Mouse (Mus musculus): ENCODE data around the gene Atoh8. TPM values are rescaled to one million over a fixed set of nuclear protein-coding genes. Genes with fewer than 3 reads are reported as not detected.

The Atoh8 gene
- polyA plus RNA-seq, 1 experiment from 2014 or later, result 0.88 TPM

GRCm38 (mm10) chr6:72272161-72272696, 36.9 kb upstream of the Atoh8 start:
- 64% methylated on average over 10 of the region's 10 CpGs for WGBS (ENCODE audit: insufficient replicate concordance)
- 0 out of 2 replicates have a peak, but pooled peaks cover 3% of the 10 kb centered on the region for H3K9me3 ChIP-seq (replicated peaks)
- H3K4me1 ChIP-seq (replicated peaks), result peaks cover 55% of the 10 kb centered on the region
- peak overlapping the region; percentile 68 for H3K4me2 ChIP-seq
- no peak overlapping the region for H3K4me3 ChIP-seq (replicated peaks)
- peak overlapping the region; percentile 89 for H3K27ac ChIP-seq (replicated peaks)
- peak overlapping the region; percentile 54; the same call in 1 of the 2 replicates for H3K9ac ChIP-seq
- H3K36me3 ChIP-seq (replicated peaks), result no peaks in the 10 kb centered on the region
- peaks cover 21% of the 10 kb centered on the region for H3K27me3 ChIP-seq
- peak; percentile 36 for ATAC-seq (ENCODE audit: insufficient read depth)

GRCm38 (mm10) chr6:72270952-72271519, 35.7 kb upstream of the Atoh8 start:
- peaks cover 51% of the 10 kb centered on the region for H3K4me1 ChIP-seq (replicated peaks)
- peaks cover 33% of the 10 kb centered on the region for H3K27me3 ChIP-seq
- no peak overlapping the region for H3K4me2 ChIP-seq
- H3K27ac ChIP-seq (replicated peaks), result peak overlapping the region; percentile 89
- 0 out of 2 replicates have a peak, but pooled peaks cover under 1% of the 10 kb centered on the region for H3K9me3 ChIP-seq (replicated peaks)
- 55% methylated on average over 11 of the region's 11 CpGs for WGBS (ENCODE audit: insufficient replicate concordance)
- H3K9ac ChIP-seq, result no peak overlapping the region
- ATAC-seq (ENCODE audit: insufficient read depth), result no peak
- no peaks in the 10 kb centered on the region for H3K36me3 ChIP-seq (replicated peaks)
- no peak overlapping the region for H3K4me3 ChIP-seq (replicated peaks)

DNA sequence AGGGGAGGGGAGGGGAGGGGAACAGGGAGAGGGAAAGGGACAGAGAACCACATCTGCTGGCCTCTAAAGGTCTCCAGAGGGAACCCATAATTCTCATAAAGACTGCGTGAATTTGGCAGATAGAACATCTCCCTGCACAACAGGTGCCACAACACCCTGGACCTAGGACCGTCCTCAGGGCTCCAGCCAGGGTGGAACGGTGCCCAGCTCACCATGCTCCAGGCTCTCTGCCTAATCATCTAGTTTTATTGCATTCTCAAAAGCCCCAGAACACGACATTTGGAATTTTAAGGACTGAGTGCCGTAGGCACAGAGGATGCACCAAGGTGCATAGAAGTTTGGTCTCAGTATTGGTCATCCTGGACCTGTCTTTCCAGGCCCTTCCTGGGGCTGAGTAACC, 34.9 kb upstream of the Atoh8 start:
- Histone ChIP-seq H3K9ac (no peak overlapping the region), H3K27ac (replicated peaks) (no peak overlapping the region), H3K36me3 (replicated peaks) (no peaks in the 10 kb centered on the region), H3K27me3 (peaks cover 40% of the 10 kb centered on the region), H3K4me2 (no peak overlapping the region), H3K4me1 (replicated peaks) (peaks cover 55% of the 10 kb centered on the region), H3K9me3 (replicated peaks) (no peaks in the 10 kb centered on the region), H3K4me3 (replicated peaks) (no peak overlapping the region)
- 71% methylated on average over 5 of the region's 5 CpGs for WGBS (ENCODE audit: insufficient replicate concordance)
- no peak for ATAC-seq (ENCODE audit: insufficient read depth)

GRCm38 (mm10) chr6:72268149-72268847, 32.9 kb upstream of the Atoh8 start:
- Histone ChIP-seq H3K4me1 (replicated peaks) (peaks cover 46% of the 10 kb centered on the region), H3K36me3 (replicated peaks) (no peaks in the 10 kb centered on the region), H3K27ac (replicated peaks) (no peak overlapping the region), H3K4me2 (no peak overlapping the region), H3K9me3 (replicated peaks) (no peaks in the 10 kb centered on the region), H3K9ac (no peak overlapping the region), H3K27me3 (peaks cover 56% of the 10 kb centered on the region), H3K4me3 (replicated peaks) (no peak overlapping the region)
- no peak for ATAC-seq (ENCODE audit: insufficient read depth)
- WGBS (ENCODE audit: insufficient replicate concordance), result 60% methylated on average over 9 of the region's 9 CpGs

- Histone ChIP-seq H3K9me3 (replicated peaks) (no peaks in the 10 kb centered on the region), H3K4me3 (replicated peaks) (no peak overlapping the region), H3K9ac (no peak overlapping the region), H3K27me3 (peaks cover 73% of the 10 kb centered on the region), H3K27ac (replicated peaks) (no peak overlapping the region), H3K4me1 (replicated peaks) (peaks cover 32% of the 10 kb centered on the region), H3K4me2 (no peak overlapping the region), H3K36me3 (replicated peaks) (no peaks in the 10 kb centered on the region)
- no peak for ATAC-seq (ENCODE audit: insufficient read depth)
- WGBS (ENCODE audit: insufficient replicate concordance), result 27% methylated on average over 6 of the region's 6 CpGs
Measured at GRCm38 (mm10) chr6:72265664-72266063, 30.3 kb upstream of the Atoh8 start.

DNA sequence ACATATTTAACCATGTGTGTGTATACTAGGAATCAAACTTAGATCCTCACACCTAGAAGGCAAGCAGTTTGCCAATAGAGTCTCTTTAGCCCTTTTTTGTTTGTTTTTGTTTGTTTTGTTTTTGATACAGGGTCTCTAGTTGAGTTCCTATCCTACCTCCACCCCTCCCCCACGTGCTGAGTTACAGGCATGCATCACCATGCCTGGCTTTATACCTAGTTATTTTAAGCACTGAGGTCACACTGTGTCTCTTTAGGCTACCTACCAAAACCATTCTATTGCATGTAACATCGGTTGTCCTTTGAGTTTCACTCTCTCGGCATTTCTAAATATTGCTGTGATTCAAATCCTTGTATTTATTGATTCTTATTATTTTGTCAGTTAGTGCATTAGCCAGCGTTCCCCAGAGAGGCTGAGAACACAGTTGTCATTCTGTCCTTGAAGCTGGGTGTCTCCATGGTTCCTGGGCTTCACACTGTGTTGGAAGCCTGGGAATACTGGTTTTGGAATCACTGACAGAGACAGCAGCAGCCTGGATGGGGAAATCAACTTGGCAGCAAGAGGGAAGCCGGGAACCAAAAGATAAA, 28.4 kb upstream of the Atoh8 start:
- Histone ChIP-seq H3K9ac (no peak overlapping the region), H3K36me3 (replicated peaks) (no peaks in the 10 kb centered on the region), H3K4me2 (no peak overlapping the region), H3K4me3 (replicated peaks) (no peak overlapping the region), H3K27me3 (peaks cover 76% of the 10 kb centered on the region), H3K9me3 (replicated peaks) (no peaks in the 10 kb centered on the region), H3K4me1 (replicated peaks) (peaks cover 30% of the 10 kb centered on the region), H3K27ac (replicated peaks) (no peak overlapping the region)
- no peak for ATAC-seq (ENCODE audit: insufficient read depth)
- WGBS (ENCODE audit: insufficient replicate concordance), result 57% methylated on average over 5 of the region's 5 CpGs

- Histone ChIP-seq H3K27me3 (peaks cover 59% of the 10 kb centered on the region), H3K4me3 (replicated peaks) (no peak overlapping the region), H3K36me3 (replicated peaks) (no peaks in the 10 kb centered on the region), H3K4me1 (replicated peaks) (peaks cover 30% of the 10 kb centered on the region), H3K27ac (replicated peaks) (no peak overlapping the region), H3K9ac (no peak overlapping the region), H3K4me2 (no peak overlapping the region), H3K9me3 (replicated peaks) (no peaks in the 10 kb centered on the region)
- 70% methylated on average over 12 of the region's 12 CpGs for WGBS (ENCODE audit: insufficient replicate concordance)
- no peak for ATAC-seq (ENCODE audit: insufficient read depth)
Measured at GRCm38 (mm10) chr6:72261683-72262320, 26.4 kb upstream of the Atoh8 start.

DNA sequence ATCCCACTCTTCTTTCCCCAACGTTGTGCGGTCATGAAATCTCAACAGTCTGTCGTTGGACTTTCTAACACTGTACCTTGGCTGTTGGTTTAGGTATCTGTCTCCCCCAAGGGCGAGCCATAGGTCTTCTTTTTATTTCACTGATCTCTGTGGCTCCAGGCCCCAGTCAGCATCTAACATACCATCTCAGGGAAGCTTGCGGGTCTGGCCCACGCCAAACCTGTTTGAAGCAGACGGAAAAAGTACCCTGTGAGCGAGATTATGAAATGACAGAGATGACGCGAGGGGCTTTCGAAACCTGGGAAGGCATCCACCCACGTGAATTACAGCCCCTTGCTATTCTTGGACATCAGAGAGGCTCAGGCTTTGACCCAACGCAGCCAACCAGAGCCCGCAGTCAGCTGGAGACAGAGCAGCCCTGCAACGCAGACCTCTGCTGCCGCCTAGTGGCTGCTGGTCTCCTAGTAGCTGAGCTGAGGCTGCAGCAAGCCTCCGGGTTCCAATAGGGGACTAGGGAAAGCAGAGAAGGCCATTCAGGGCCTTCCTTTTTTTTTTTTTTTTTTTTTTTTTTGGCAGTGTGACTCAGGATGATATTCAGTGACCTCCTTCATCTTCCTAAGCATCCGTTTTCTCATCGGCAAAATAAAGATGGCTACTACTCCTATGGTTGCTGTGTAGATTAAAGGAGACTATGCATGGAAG, 25.8 kb upstream of the Atoh8 start:
- H3K27ac ChIP-seq (replicated peaks), result no peak overlapping the region
- H3K4me2 ChIP-seq, result no peak overlapping the region
- peak; percentile 52; the same call in 1 of the 2 replicates for ATAC-seq (ENCODE audit: insufficient read depth)
- H3K9ac ChIP-seq, result no peak overlapping the region
- H3K4me1 ChIP-seq (replicated peaks), result peaks cover 30% of the 10 kb centered on the region
- WGBS (ENCODE audit: insufficient replicate concordance), result 31% methylated on average over 19 of the region's 19 CpGs
- H3K36me3 ChIP-seq (replicated peaks), result no peaks in the 10 kb centered on the region
- no peak overlapping the region for H3K4me3 ChIP-seq (replicated peaks)
- no peaks in the 10 kb centered on the region for H3K9me3 ChIP-seq (replicated peaks)
- peaks cover 52% of the 10 kb centered on the region for H3K27me3 ChIP-seq

DNA sequence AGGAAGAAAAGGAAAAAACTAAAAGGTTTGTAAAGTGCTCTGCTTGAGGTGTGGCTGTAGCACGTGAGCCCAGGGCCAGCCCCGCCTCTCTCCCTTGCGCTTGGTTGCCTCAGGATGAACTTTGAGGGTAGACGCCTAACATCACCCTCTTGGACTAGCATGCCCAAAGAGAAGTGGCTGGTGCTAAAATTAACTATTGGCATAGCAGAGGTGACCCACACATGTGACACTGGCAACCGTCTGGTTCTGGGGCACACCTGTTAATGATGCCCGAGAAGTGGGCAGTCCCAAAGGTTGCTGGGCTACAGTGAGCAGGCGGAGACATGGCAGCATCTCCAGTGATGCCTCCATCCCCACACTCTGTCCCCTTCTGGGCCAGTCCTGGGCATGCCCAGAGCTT, 24.1 kb upstream of the Atoh8 start:
- H3K36me3 ChIP-seq (replicated peaks), result no peaks in the 10 kb centered on the region

GRCm38 (mm10) chr6:72255294-72255693, 19.9 kb upstream of the Atoh8 start:
- H3K27ac ChIP-seq (replicated peaks), result no peak overlapping the region
- no peak overlapping the region for H3K9ac ChIP-seq
- H3K27me3 ChIP-seq, result peaks cover 14% of the 10 kb centered on the region
- no peaks in the 10 kb centered on the region for H3K36me3 ChIP-seq (replicated peaks)
- H3K4me2 ChIP-seq, result no peak overlapping the region
- ATAC-seq (ENCODE audit: insufficient read depth), result no peak
- no peak overlapping the region for H3K4me3 ChIP-seq (replicated peaks)
- H3K9me3 ChIP-seq (replicated peaks), result no peaks in the 10 kb centered on the region
- WGBS (ENCODE audit: insufficient replicate concordance), result 60% methylated on average over 6 of the region's 6 CpGs
- no peaks in the 10 kb centered on the region for H3K4me1 ChIP-seq (replicated peaks)

More for the DNA sequence above, 24.1 kb upstream of the Atoh8 start:
- 67% methylated on average over 7 of the region's 7 CpGs for WGBS (ENCODE audit: insufficient replicate concordance)
- peaks cover 16% of the 10 kb centered on the region for H3K4me1 ChIP-seq (replicated peaks)
- H3K9me3 ChIP-seq (replicated peaks), result no peaks in the 10 kb centered on the region
- H3K9ac ChIP-seq, result no peak overlapping the region
- H3K27me3 ChIP-seq, result peaks cover 43% of the 10 kb centered on the region
- no peak overlapping the region for H3K4me3 ChIP-seq (replicated peaks)
- no peak overlapping the region for H3K27ac ChIP-seq (replicated peaks)
- no peak overlapping the region for H3K4me2 ChIP-seq
- ATAC-seq (ENCODE audit: insufficient read depth), result no peak

All from liver, embryonic 15.5 days (tissue).